Mouse (Mus musculus): Measurements from ENCODE around the gene Zbtb12. TPM values are rescaled to one million over a fixed set of nuclear protein-coding genes. Genes with fewer than 3 reads are reported as not detected.
A peak's percentile ranks its signal among the peaks of the same experiment; 100 is the strongest.

Zbtb12 gene
- total and polyA plus RNA-seq, 3 experiments: 2.4 to 9.3 (median 8.5) TPM

DNA sequence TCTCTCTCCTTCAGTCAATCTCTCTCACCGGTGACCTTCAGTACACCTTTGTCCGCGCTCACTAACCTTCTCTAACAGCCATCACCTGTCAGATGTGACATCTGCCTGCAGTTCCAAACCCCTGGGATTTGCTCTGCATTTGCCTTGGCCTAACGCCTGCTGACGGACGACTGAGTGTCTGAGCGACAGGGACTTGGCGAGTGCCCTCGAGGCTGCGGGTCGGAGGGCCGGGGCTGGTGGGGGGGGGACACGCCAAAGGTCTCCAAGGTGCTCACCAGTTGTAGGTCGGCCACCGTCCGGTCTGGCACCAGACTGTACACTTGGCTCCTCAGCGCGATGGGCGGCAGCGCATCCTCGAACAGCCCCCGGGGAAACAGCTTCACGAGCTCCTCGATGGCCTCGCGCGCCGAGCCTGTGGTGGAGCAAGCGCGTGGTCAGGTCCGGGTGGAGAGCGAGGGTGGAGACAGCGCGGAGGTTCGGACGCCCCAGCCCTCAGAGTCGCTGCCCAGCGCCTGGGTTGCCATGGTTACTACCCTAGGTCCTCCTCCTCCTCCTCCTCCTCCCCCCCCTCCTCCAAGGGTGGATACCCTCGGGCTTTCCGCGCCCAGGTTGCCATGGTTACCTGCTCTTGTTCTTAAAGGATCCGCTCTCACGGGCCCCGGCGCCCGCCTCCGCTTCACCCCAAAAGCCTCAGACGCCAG lies 43.0 kb upstream of the Zbtb12 start:
- Histone ChIP-seq H3K4me2 (ENCODE audit: insufficient read depth, low read depth, poor library complexity, severe bottlenecking) (peak overlapping the region; percentile 80), H3K9me3 (replicated peaks; ENCODE audit: low read length) (peaks cover 5% of the 10 kb centered on the region), H3K27ac (ENCODE audit: insufficient read depth, low read depth) (no peak overlapping the region), H3K27me3 (replicated peaks) (no peaks in the 10 kb centered on the region), H3K4me1 (ENCODE audit: control insufficient read depth in 1 of 2, insufficient read depth in 2 of 2) (peaks cover 7 to 28% of the 10 kb centered on the region in 2 experiments; a peak in 3 of 4 replicates), H3K9ac (ENCODE audit: insufficient read depth, low read depth) (peak overlapping the region; percentile 22), H3K36me3 (replicated peaks in 1 of 2; ENCODE audit: control insufficient read depth in 1 of 2, insufficient read depth in 1 of 2, low read length in 1 of 2) (peaks cover 41 to 68% of the 10 kb centered on the region in 2 experiments), H3K4me3 (replicated peaks in 1 of 3; ENCODE audit: low read depth in 2 of 3, low read length in 2 of 3, poor library complexity in 1 of 3) (peak overlapping the region; percentile 77 to 91 (median 87)), H3K79me2 (replicated peaks; ENCODE audit: control insufficient read depth, extremely low read depth, insufficient read depth, poor library complexity, severe bottlenecking) (peaks cover 3% of the 10 kb centered on the region; the same call in 1 of the 2 replicates)
- no peak for DNase-seq (ENCODE audit: extremely low read depth)
- dilution Hi-C loops (cut with MboI; ENCODE audit: extremely low pct_ligation_motif_present, extremely low pct_unique_long_range_greater_than_20kb, low sequenced_read_pairs): no loop called here
- TF ChIP-seq NRF1 (IDR thresholded peaks at IDR 0.05; ENCODE audit: low read depth, low read length): no peak; the same call in 1 of the 2 replicates
- no peak for TF ChIP-seq ETS1 (conservative IDR thresholded peaks at IDR 0.05; ENCODE audit: low read depth, low read length)
- no peak for TF ChIP-seq SMC3 (IDR thresholded peaks at IDR 0.05; ENCODE audit: low read depth, low read length)
- TF ChIP-seq RAD21 (IDR thresholded peaks at IDR 0.05; ENCODE audit: low read depth, low read length): no peak
- TF ChIP-seq EP300 (IDR thresholded peaks at IDR 0.05; ENCODE audit: low read length): no peak
- TF ChIP-seq IRF4 (IDR thresholded peaks at IDR 0.05; ENCODE audit: low read depth, low read length): no peak
- in situ Hi-C loops (cut with MboI; ENCODE audit: low pct_ligation_motif_present, low pct_unique_long_range_greater_than_20kb, low sequenced_read_pairs): no loop called here

DNA sequence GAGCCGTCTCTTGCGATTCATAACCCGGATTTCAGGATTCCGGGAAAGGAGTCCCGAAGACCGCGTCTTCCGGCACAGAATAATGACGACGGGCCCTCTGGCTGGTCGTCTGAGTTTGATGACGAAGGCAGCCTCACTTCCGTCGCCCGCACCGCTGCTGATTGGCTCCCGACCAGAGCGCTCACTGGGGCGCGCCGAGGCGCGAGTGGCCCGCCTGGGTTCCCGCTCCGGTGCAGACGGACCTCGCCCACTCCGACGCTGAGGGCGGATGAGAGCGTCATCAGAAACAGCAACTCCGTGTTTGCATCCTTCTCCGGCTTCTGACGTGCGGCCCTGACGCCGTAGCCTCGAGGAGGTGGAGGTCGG lies 42.4 kb upstream of the Zbtb12 start, which contains the start of the genes Stk19 and Dxo:
TSS of gene Stk19 (minus strand) at position 90 of the 366 bp plus-strand sequence.
TSS of gene Dxo (plus strand) at position 164 of the 366 bp plus-strand sequence.
- H3K9me3 ChIP-seq (replicated peaks; ENCODE audit: low read length): peaks cover 3% of the 10 kb centered on the region
- no peaks in the 10 kb centered on the region for H3K27me3 ChIP-seq (replicated peaks)
- peak within 1 kb of the TSS; percentile 77 to 91 (median 87) for H3K4me3 ChIP-seq (replicated peaks in 1 of 3; ENCODE audit: low read depth in 2 of 3, low read length in 2 of 3, poor library complexity in 1 of 3)
- peak within 1 kb of the TSS; percentile 60 for H3K9ac ChIP-seq (ENCODE audit: insufficient read depth, low read depth)
- peak; percentile 96 for DNase-seq (ENCODE audit: extremely low read depth)
- peak within 1 kb of the TSS; percentile 84 for H3K4me2 ChIP-seq (ENCODE audit: insufficient read depth, low read depth, poor library complexity, severe bottlenecking)
- peaks cover 43 to 72% of the 10 kb centered on the region in 2 experiments for H3K36me3 ChIP-seq (replicated peaks in 1 of 2; ENCODE audit: control insufficient read depth in 1 of 2, insufficient read depth in 1 of 2, low read length in 1 of 2)
- peaks cover 7 to 28% of the 10 kb centered on the region in 2 experiments; a peak in 3 of 4 replicates for H3K4me1 ChIP-seq (ENCODE audit: control insufficient read depth in 1 of 2, insufficient read depth in 2 of 2)
- dilution Hi-C loops (cut with MboI; ENCODE audit: extremely low pct_ligation_motif_present, extremely low pct_unique_long_range_greater_than_20kb, low sequenced_read_pairs): no loop called here
- H3K27ac ChIP-seq (ENCODE audit: insufficient read depth, low read depth): no peak within 1 kb of the TSS
- peaks cover 3% of the 10 kb centered on the region; the same call in 1 of the 2 replicates for H3K79me2 ChIP-seq (replicated peaks; ENCODE audit: control insufficient read depth, extremely low read depth, insufficient read depth, poor library complexity, severe bottlenecking)
- in situ Hi-C loops (cut with MboI; ENCODE audit: low pct_ligation_motif_present, low pct_unique_long_range_greater_than_20kb, low sequenced_read_pairs): no loop called here
- TF ChIP-seq SIN3A (IDR thresholded peaks at IDR 0.05; ENCODE audit: low read length): peak; percentile 97
- TF ChIP-seq ETS1 (conservative IDR thresholded peaks at IDR 0.05; ENCODE audit: low read depth, low read length): peak; percentile 20; the same call in 1 of the 2 replicates
- peak; percentile 63; the same call in 1 of the 2 replicates for TF ChIP-seq NELFE (IDR thresholded peaks at IDR 0.05; ENCODE audit: low read depth, low read length)
- TF ChIP-seq ZMIZ1 (IDR thresholded peaks at IDR 0.05; ENCODE audit: low read depth, low read length): no peak
- no peak for TF ChIP-seq PAX5 (IDR thresholded peaks at IDR 0.05; ENCODE audit: low read length)
- TF ChIP-seq CHD2 (IDR thresholded peaks at IDR 0.05; ENCODE audit: low read length): 0 out of 2 replicates have a peak, but pooled peaks have one; percentile 51
- no peak for TF ChIP-seq CTCF (conservative IDR thresholded peaks at IDR 0.05 in 1 of 2, IDR thresholded peaks at IDR 0.05 in 1 of 2; ENCODE audit: low read depth in 2 of 2, low read length in 2 of 2)
- peak; percentile 26 for TF ChIP-seq NRF1 (IDR thresholded peaks at IDR 0.05; ENCODE audit: low read depth, low read length)
- TF ChIP-seq ZKSCAN1 (IDR thresholded peaks at IDR 0.05; ENCODE audit: borderline replicate concordance, low read depth, low read length): no peak
- peak; percentile 99 for TF ChIP-seq ELF1 (IDR thresholded peaks at IDR 0.05; ENCODE audit: low read depth, low read length)
- no peak for TF ChIP-seq CHD1 (IDR thresholded peaks at IDR 0.05; ENCODE audit: low read depth, low read length)
- TF ChIP-seq JUN (IDR thresholded peaks at IDR 0.05; ENCODE audit: insufficient read depth, low read depth, low read length): no peak
- TF ChIP-seq POLR2A (IDR thresholded peaks at IDR 0.05; ENCODE audit: low read depth, low read length): peak; percentile 84
- TF ChIP-seq IRF4 (IDR thresholded peaks at IDR 0.05; ENCODE audit: low read depth, low read length): peak; percentile 63
- no peak for TF ChIP-seq EP300 (IDR thresholded peaks at IDR 0.05; ENCODE audit: low read length)
- TF ChIP-seq MEF2A (IDR thresholded peaks at IDR 0.05; ENCODE audit: borderline replicate concordance, low read depth, low read length): peak; percentile 65
- no peak for TF ChIP-seq USF1 (IDR thresholded peaks at IDR 0.05; ENCODE audit: low read depth, low read length)
- no peak for TF ChIP-seq MAFK (IDR thresholded peaks at IDR 0.05; ENCODE audit: insufficient replicate concordance, low read length)
- no peak for TF ChIP-seq SMC3 (IDR thresholded peaks at IDR 0.05; ENCODE audit: low read depth, low read length)
- TF ChIP-seq MYC (IDR thresholded peaks at IDR 0.05; ENCODE audit: low read depth, low read length): no peak
- TF ChIP-seq E2F4 (IDR thresholded peaks at IDR 0.05; ENCODE audit: insufficient replicate concordance, low read depth, low read length): 0 out of 2 replicates have a peak, but pooled peaks have one; percentile 64
- no peak for TF ChIP-seq JUND (conservative IDR thresholded peaks at IDR 0.05; ENCODE audit: low read depth, low read length)
- TF ChIP-seq POLR2AphosphoS2 (IDR thresholded peaks at IDR 0.05; ENCODE audit: low read depth, low read length): no peak; the same call in 1 of the 2 replicates
- TF ChIP-seq MXI1 (IDR thresholded peaks at IDR 0.05; ENCODE audit: low read depth, low read length): peak; percentile 84
- TF ChIP-seq GABPA (IDR thresholded peaks at IDR 0.05; ENCODE audit: insufficient replicate concordance, low read depth, low read length): peak; percentile 59; the same call in 1 of the 2 replicates
- peak; percentile 88 for TF ChIP-seq KAT2A (IDR thresholded peaks at IDR 0.05; ENCODE audit: insufficient replicate concordance, low read length)
- TF ChIP-seq BHLHE40 (IDR thresholded peaks at IDR 0.05; ENCODE audit: low read depth, low read length): no peak
- no peak for TF ChIP-seq TCF12 (IDR thresholded peaks at IDR 0.05; ENCODE audit: low read depth, low read length)
- TF ChIP-seq MAX (IDR thresholded peaks at IDR 0.05; ENCODE audit: low read length): peak; percentile 71; the same call in 1 of the 2 replicates

Data from CH12.LX (cell line).